Mouse (Mus musculus): ENCODE data around the gene Mindy3. TPM values are rescaled to one million over a fixed set of nuclear protein-coding genes. Genes with fewer than 3 reads are reported as not detected.

The Mindy3 gene
- polyA plus RNA-seq, 1 experiment from 2014 or later, result 31.0 TPM

- Histone ChIP-seq H3K27ac (no peak overlapping the region), H3K9me3 (no peaks in the 10 kb centered on the region), H3K4me3 (no peak overlapping the region), H3K27me3 (ENCODE audit: insufficient read depth, poor library complexity, severe bottlenecking) (no peaks in the 10 kb centered on the region), H3K36me3 (no peaks in the 10 kb centered on the region), H3K4me1 (peaks cover 3% of the 10 kb centered on the region; the same call in 1 of the 2 replicates)
- no peak for DNase-seq (ENCODE audit: low spot score)
- 84% methylated on average over 5 of the region's 5 CpGs for WGBS
Measured at GRCm38 (mm10) chr2:12317343-12317742, 101.9 kb downstream of the Mindy3 start.

GRCm38 (mm10) chr2:12316361-12316760, 102.9 kb downstream of the Mindy3 start:
- Histone ChIP-seq H3K27ac (no peak overlapping the region), H3K4me1 (peaks cover 3% of the 10 kb centered on the region; the same call in 1 of the 2 replicates), H3K4me3 (no peak overlapping the region), H3K9me3 (no peaks in the 10 kb centered on the region), H3K36me3 (no peaks in the 10 kb centered on the region), H3K27me3 (ENCODE audit: insufficient read depth, poor library complexity, severe bottlenecking) (no peaks in the 10 kb centered on the region)
- no peak for DNase-seq (ENCODE audit: low spot score)
- 30% methylated on average over 7 of the region's 7 CpGs for WGBS

DNA sequence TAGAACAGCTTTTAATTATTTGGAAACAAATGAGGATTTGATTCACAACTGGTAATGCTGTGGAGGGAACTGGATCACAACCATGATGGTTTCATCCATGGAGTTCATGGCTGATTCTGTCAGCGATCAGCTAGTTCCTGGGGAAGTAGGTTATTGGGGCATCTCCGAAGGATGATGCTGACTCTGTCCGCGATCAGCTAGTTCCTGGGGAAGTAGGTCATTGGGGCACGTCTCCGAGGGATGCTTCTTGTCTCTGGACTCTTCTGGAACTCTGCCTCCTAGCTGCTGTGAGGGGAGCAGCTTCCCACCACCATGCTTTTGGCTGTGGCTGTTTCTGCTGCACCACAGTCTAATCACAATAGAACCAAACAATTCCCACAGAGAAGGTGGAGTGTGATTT, 105.2 kb downstream of the Mindy3 start:
- 70% methylated on average over 6 of the region's 6 CpGs for WGBS
- no peak for DNase-seq (ENCODE audit: low spot score)
- no peak overlapping the region for H3K27ac ChIP-seq
- H3K27me3 ChIP-seq (ENCODE audit: insufficient read depth, poor library complexity, severe bottlenecking), result no peaks in the 10 kb centered on the region
- H3K4me1 ChIP-seq, result peaks cover 3% of the 10 kb centered on the region; the same call in 1 of the 2 replicates
- no peaks in the 10 kb centered on the region for H3K36me3 ChIP-seq
- H3K9me3 ChIP-seq, result no peaks in the 10 kb centered on the region
- H3K4me3 ChIP-seq, result no peak overlapping the region

DNA sequence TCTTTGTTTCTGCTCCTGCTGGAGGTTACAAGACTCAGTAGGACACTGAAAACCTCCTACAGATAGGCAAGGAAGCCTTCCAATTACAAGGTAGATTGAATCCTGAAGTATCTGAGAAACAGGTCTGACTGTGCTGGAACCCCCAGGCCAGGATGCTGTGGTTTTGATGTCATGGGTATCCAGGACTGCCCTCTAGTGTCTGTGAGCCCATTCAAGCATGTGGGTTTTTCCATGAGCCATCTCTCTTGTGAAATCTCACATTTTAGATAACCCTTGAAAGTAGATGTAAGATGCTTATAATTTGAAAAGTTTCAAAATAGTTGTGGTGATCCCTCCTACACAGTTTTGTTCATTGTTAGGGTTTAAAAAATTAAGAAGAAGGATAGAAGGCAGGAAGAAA, 110.8 kb downstream of the Mindy3 start:
- Histone ChIP-seq H3K27ac (no peak overlapping the region), H3K9me3 (no peaks in the 10 kb centered on the region), H3K4me3 (no peak overlapping the region), H3K36me3 (no peaks in the 10 kb centered on the region), H3K27me3 (ENCODE audit: insufficient read depth, poor library complexity, severe bottlenecking) (no peaks in the 10 kb centered on the region), H3K4me1 (no peaks in the 10 kb centered on the region)
- DNase-seq (ENCODE audit: low spot score), result no peak

GRCm38 (mm10) chr2:12307311-12307710, 112.0 kb downstream of the Mindy3 start:
- DNase-seq (ENCODE audit: low spot score), result no peak
- Histone ChIP-seq H3K9me3 (no peaks in the 10 kb centered on the region), H3K36me3 (no peaks in the 10 kb centered on the region), H3K4me3 (no peak overlapping the region), H3K27me3 (ENCODE audit: insufficient read depth, poor library complexity, severe bottlenecking) (no peaks in the 10 kb centered on the region), H3K4me1 (no peaks in the 10 kb centered on the region), H3K27ac (no peak overlapping the region)

GRCm38 (mm10) chr2:12305064-12305650, 114.1 kb downstream of the Mindy3 start:
- H3K4me3 ChIP-seq, result no peak overlapping the region
- H3K27ac ChIP-seq, result no peak overlapping the region
- WGBS, result 77% methylated on average over 9 of the region's 9 CpGs
- peaks cover 11% of the 10 kb centered on the region for H3K27me3 ChIP-seq (ENCODE audit: insufficient read depth, poor library complexity, severe bottlenecking)
- peaks cover 9% of the 10 kb centered on the region for H3K4me1 ChIP-seq
- H3K36me3 ChIP-seq, result no peaks in the 10 kb centered on the region
- no peak for DNase-seq (ENCODE audit: low spot score)
- H3K9me3 ChIP-seq, result no peaks in the 10 kb centered on the region

DNA sequence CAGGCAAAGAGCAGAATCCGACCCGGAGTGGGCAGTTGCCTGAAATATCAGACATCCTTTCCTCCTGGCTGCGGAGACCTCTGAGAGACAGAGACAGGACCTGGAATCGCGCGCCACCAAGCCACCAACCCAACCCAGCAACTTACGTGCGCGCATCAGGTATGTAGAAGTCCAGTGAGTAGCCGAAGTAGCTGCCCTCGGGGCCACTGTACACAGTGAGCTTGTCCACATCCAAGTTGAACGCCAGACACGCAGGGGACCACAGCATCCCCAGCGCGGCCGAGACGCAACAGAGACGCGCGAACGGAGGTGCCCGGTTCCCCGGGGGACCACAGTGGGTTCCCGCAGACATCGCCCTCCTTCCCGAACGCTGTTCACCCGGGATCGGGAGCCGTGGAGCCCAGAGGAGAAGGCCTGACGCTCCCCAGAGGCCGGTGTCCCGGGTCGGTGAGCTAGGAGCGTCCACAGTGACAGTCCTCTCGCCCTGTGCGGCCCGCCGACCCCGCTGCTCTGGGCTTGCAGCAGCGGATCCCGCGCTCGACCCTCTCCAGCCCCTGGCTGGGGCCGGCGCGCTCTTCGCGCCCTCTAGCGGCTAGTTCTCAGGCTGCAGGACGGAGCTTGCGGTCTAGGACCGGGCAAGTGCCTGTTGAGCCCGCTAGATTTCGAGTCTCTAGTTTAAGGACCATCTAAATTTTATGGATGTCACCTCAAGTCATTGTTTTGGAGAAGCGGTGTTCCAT, 117.7 kb downstream of the Mindy3 start, which contains the start of gene Itga8:
Gene Itga8 (minus strand): TSS at position 492 of the 740 bp plus-strand sequence.
- Histone ChIP-seq H3K4me1 (peaks cover 9% of the 10 kb centered on the region), H3K4me3 (peak within 1 kb of the TSS; percentile 66), H3K27me3 (ENCODE audit: insufficient read depth, poor library complexity, severe bottlenecking) (peaks cover 11% of the 10 kb centered on the region), H3K27ac (peak within 1 kb of the TSS; percentile 80), H3K9me3 (no peaks in the 10 kb centered on the region), H3K36me3 (no peaks in the 10 kb centered on the region)
- under 1% methylated on average over 56 of the region's 56 CpGs for WGBS
- DNase-seq (ENCODE audit: low spot score), result peak; percentile 91

- no peak for DNase-seq (ENCODE audit: low spot score)
- H3K4me1 ChIP-seq, result peaks cover 9% of the 10 kb centered on the region
- no peaks in the 10 kb centered on the region for H3K36me3 ChIP-seq
- WGBS, result 57% methylated on average over 15 of the region's 15 CpGs
- H3K27ac ChIP-seq, result 0 out of 2 replicates have a peak overlapping the region, but pooled peaks have one; percentile 80
- H3K4me3 ChIP-seq, result peak overlapping the region; percentile 66
- no peaks in the 10 kb centered on the region for H3K9me3 ChIP-seq
- peaks cover 11% of the 10 kb centered on the region for H3K27me3 ChIP-seq (ENCODE audit: insufficient read depth, poor library complexity, severe bottlenecking)
Measured at GRCm38 (mm10) chr2:12300449-12301228, 118.6 kb downstream of the Mindy3 start.

DNA sequence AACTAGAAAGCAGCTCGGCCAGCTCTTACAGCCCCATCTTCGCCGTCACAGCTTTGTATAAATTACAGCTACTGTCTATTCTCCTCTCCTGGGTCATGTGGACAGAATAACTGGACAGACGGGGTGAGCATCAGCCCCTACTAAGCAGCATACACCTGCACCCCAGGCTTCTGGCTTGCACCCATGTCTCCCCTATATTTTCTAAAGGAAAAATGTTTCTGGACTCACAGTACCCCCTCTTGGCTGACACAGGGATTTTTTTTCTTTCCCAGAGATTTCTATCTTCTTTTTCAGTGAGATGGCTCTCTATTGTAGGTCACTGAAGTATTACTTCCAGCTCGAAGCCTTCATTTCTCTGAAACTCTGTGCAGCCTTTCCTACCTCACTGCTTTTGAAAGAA, 122.0 kb downstream of the Mindy3 start:
- Histone ChIP-seq H3K4me1 (peaks cover 9% of the 10 kb centered on the region), H3K27me3 (ENCODE audit: insufficient read depth, poor library complexity, severe bottlenecking) (peaks cover 11% of the 10 kb centered on the region), H3K27ac (no peak overlapping the region), H3K9me3 (no peaks in the 10 kb centered on the region), H3K4me3 (no peak overlapping the region), H3K36me3 (no peaks in the 10 kb centered on the region)
- DNase-seq (ENCODE audit: low spot score), result no peak
- WGBS, result 86% methylated on average over 5 of the region's 5 CpGs

Other genes starting within 250 kb of the Mindy3 start
- 4.4 and 9.3 TPM in 2 replicates for gene Itga8, start 117.5 kb downstream of the Mindy3 start, polyA plus RNA-seq (2016; fragmentation: Nextera tagmentation; extraction: Ambion mirVana)

Measured in heart, embryonic 10.5 days (tissue).